Mouse (Mus musculus) fat pad, adult 2 months (tissue): ENCODE results near the gene Adam12.

Experiments used
- DNase-seq: peaks from one replicate; pipeline ENCODE4 v3.0.0-alpha.2; 2011; ENCODE audit warnings: low read depth, low spot score; ENCODE audit errors: extremely low read depth

Gene Adam12

DNA sequence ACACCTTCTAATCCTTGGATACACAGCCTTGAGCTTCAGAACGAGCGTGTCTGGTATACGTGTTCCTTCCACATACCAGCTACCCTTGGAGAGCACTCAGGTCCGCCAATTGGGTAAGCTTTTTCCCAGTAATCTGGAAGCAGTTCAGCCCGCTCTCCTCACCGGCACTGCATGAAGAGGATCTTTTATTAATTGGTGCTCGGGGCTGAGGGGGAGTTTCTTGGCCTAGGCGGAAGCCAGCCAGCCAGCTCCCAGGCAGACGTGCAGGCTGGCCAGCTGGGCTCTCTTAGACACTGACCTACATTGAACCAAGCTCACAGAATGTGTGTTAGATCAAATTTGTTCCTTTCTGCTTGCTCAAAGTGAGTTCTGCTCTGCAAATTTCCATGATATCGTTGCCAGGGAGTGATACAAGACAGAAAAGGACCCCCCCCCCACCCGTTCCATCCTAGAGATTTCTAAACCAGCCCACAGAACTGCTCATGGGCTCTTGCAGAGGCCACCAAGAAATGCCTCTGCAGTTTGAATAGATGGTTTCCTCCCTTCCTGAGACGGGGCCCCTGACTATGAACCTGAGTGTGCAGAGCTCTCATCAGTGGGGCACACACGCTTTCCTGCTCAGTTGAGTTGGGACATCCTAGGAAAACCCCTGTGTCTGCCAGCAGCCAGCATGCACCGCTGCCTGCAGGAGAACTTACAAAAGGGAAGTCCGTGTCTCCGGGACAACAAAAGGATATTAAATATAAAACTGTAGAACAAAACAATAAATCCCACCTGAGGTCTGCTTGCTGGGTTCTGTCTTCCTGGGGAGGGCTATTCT lies 205.5 kb downstream of the Adam12 start:
- no peak for DNase-seq

DNA sequence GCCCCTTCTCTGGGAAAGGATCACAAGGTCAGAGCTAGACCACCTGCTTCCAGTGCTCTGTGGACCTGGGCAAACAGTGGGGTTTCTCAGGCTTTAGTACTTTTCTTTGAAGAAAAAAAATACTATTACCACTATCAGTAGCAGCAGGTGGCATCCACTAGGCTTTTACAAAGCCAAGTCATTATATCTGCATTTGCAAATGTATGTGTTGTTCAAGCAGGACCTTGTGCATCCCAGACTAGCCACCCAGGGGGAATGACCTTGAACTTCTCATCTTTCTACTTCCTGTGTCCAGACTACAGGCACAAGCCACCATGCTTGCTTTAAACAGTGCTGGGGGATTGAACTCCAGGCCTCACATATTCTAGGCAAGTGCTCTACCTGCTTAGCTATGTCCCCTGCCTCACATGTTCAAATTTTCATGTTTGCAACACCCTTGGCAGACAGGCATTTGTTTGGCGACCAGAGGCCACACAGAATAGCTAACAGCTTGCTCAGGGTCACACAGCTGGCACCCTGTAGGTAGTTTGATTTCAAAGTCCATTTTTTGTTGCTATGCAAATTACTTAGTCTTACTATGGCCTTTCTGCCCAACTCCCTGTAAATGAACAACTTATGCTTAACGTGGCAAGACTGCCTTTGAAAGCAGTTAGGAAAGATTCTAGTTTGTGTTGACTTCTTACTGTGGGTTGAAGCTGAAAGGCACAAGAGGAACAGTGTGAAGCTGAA lies 209.6 kb downstream of the Adam12 start:
- no peak for DNase-seq

GRCm38 (mm10) chr7:134015226-134015625 lies 216.7 kb downstream of the Adam12 start:
- DNase-seq, result no peak

DNA sequence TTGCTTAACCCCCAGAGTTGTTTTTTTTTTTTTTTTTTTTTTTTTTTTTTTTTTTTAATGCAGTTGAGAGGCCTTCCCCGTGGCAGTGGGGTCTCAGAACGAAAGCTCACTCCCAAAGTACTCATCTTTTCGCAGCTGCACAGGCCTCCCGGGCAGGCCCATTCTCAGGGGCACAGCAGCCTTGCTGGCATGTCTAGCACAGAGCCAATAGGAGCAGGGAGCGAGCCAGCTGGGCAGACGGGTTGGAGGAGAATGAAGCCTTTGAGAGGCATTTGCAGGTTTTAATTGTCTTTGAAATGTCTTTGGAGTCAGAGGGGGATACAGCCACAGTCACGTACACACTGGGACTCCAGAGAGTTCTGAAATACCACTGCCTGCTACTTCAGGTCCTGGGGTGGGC lies 217.2 kb downstream of the Adam12 start:
- no peak for DNase-seq

GRCm38 (mm10) chr7:134009157-134009556 lies 222.8 kb downstream of the Adam12 start:
- no peak for DNase-seq

DNA sequence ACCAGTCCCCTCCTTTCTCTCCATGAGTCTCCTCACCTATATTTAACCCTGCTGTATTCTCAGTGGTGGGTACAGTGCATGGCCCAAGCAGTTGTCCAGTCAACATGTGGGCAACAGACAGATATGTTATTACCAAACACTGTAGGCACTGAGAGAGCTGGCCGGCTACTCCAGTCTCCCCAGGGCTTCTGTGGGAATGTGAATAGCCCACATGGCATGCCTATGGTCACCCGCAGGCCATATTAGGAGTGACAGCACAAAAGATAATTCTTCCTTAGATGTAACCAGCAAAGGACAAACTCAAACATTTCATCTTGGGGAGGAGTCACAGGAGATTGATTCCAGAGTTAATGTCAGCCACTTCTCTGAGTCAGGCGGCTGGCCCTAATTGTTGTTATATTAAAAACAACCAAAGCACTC lies 224.0 kb downstream of the Adam12 start:
- no peak for DNase-seq

- DNase-seq, result no peak
Measured at GRCm38 (mm10) chr7:134001581-134001980, 230.4 kb downstream of the Adam12 start.

DNA sequence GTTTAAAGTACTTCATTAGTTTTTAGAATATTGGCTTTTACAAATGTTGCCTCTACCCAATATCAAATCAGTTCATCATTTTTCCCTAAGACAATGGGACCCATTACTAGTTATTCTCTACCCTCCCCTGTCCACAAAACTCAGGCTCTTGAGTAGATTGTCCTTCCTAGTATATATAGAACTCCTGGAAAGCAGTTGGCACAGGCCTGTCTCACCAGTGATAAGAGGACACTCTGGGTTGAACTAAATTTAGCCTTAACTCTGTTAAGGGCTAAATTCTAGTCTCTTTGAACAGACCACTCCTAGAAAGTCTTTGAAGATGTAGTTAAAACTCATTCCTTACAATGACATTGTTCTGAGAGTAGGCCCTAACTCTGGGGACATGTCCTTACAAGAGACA lies 241.0 kb downstream of the Adam12 start:
- DNase-seq, result no peak

- no peak for DNase-seq
Measured at GRCm38 (mm10) chr7:133988356-133988755, 243.6 kb downstream of the Adam12 start.

GRCm38 (mm10) chr7:133986201-133986600 lies 245.7 kb downstream of the Adam12 start:
- DNase-seq, result no peak

- DNase-seq, result no peak
Measured at GRCm38 (mm10) chr7:133985648-133986047, 246.3 kb downstream of the Adam12 start.

- no peak for DNase-seq
Measured at GRCm38 (mm10) chr7:133976388-133977122, 255.4 kb downstream of the Adam12 start.

- DNase-seq, result no peak
Measured at GRCm38 (mm10) chr7:133971086-133971485, 260.9 kb downstream of the Adam12 start.

DNA sequence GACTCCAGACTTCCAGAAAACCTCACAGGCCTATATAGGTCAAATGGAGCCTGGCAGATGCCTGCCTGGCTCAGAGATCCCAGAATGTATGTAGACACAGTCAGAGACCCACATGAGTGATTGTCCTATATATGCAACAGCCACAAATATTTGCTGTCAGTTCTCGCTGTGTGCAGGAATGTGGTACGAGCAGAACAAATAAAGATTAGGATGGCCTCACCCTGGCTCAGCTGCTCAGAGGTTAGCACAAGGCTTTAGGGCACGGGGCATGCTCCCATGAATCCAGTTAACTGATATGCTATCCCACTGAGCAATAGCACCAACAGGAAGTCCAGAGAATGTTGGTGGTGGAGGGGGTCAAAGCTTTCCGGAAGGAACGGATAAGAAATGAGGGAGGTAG lies 261.5 kb downstream of the Adam12 start:
- DNase-seq, result no peak

GRCm38 (mm10) chr7:133967906-133968305 lies 264.0 kb downstream of the Adam12 start:
- DNase-seq, result no peak

GRCm38 (mm10) chr7:133963501-133963900 lies 268.4 kb downstream of the Adam12 start:
- no peak for DNase-seq

GRCm38 (mm10) chr7:133959200-133959599 lies 272.7 kb downstream of the Adam12 start:
- no peak for DNase-seq

- DNase-seq, result no peak
Measured at GRCm38 (mm10) chr7:133957873-133958272, 274.1 kb downstream of the Adam12 start.

DNA sequence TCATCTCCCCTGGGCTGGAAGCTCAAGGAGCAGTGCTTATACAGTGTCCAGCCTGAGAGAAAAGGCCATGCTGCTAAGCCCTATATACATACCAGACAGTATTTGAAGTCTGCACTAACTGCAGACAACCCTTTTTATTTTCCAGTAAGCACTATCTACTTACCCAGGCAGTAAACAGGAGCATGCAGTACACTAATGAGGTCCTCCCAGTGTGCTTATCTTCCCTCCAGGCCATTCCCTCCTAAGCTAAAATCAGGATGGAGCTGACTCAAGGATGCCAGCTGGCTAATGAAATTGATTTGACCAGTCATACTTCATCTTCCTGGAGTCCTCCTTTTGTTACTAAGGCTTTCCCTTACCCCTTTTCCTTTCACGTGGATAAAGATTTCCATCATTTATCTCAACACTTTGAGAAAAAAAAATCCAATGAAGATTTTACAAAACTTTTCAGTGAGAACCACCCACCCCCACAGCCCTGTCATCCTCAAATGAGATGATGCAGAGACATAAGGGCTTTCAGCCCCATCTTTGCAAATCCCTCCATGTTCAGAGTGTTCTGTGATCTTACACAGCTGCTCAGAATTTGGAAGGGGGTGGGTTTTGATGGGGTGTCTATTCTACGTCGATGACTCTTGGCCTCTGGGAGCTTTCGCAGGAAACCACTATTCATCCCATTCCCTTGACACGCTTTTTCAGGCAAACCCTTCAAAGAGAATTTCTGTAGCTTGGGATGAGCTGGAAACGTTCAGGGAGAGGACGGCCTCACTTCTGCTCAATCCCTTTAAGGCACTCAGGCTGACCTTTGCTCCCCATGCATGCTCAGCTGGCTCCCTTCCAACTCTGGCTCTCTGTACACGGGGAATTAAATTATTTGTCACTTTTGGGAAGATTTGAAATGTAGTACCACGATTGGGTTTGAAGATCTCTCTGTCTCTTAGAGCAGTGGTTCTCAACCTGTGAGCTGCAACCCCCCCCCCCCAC lies 277.5 kb downstream of the Adam12 start:
- DNase-seq, result no peak

DNA sequence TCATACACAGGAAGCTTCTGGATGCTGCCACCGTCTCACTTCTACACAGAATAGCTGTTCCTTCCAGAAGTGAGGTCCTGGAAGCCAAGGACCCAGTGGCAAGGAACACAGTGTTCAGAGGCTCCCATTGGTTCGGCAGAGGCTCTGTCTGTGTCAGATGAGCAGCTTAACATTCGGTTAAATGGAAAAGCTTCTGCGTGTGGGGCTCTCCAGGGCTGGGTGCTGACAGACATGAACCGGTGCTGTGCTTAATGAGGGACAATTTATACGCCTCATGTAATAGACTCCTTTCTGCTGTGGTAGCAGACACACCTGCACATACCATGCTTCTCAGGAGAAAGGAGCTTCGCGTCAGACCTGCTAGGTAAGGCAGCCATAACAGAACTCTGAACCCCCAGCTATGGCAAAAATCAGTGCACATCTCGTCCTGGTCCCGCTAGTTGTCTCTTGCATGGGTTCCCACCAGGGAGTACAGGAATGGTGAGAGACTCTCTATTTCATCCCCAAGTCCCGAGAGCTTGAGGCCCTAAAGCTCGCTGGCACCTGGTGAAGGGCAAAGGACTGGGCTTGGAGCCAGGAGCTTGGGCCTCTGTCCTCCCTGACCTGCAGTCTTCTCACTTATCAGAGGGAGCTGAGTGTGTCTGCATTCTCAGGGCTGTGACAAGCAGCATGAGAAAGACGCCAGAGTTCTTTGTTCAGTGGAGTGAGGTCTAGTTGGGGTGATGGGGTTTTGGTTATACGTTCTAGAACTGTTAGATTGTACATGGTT lies 280.0 kb downstream of the Adam12 start:
- DNase-seq, result no peak
